Mouse (Mus musculus) MEL (cell line): ENCODE measurements around the gene Kcnj15. TPM values are rescaled to one million over a fixed set of nuclear protein-coding genes. Genes with fewer than 3 reads are reported as not detected.

Source experiments
- DNase-seq: peaks from one replicate; pipeline ENCODE4 v3.0.0; 2011; ENCODE audit warnings: low read depth, low spot score
- H3K27ac ChIP-seq: 2 replicates; pipeline ENCODE4 v1.5.1; 2012; ENCODE audit warnings: low read depth, mild to moderate bottlenecking, control low read depth, low read length, moderate library complexity; ENCODE audit not compliant: control insufficient read depth
- H3K27me3 ChIP-seq, 2 experiments: fragments of 150-350 bp in 1 of 2; sonication (generic) in 1 of 2; 2 replicates each; pipeline ENCODE4 v1.6.1; 2012; ENCODE audit warnings: low read length in 2 of 2, mild to moderate bottlenecking in 2 of 2, improper control_type of control experiment in 1 of 2, moderate library complexity in 1 of 2; ENCODE audit not compliant: insufficient read depth in 2 of 2, control insufficient read depth in 1 of 2
- H3K36me3 ChIP-seq, 2 experiments: 2 replicates each; pipeline ENCODE4 v1.6.1; 2012 to 2014; ENCODE audit warnings: low read length in 2 of 2, improper control_type of control experiment in 1 of 2, inconsistent platforms in 1 of 2, mild to moderate bottlenecking in 1 of 2; ENCODE audit not compliant: insufficient read depth in 2 of 2, control insufficient read depth in 1 of 2
- H3K4me1 ChIP-seq, 2 experiments: fragments of 150-350 bp in 1 of 2; sonication (generic) in 1 of 2; 2 replicates each; pipeline ENCODE4 v1.6.1; 2012; ENCODE audit warnings: low read length in 2 of 2, improper control_type of control experiment in 1 of 2, mild to moderate bottlenecking in 1 of 2; ENCODE audit not compliant: insufficient read depth in 2 of 2, control insufficient read depth in 1 of 2
- H3K4me3 ChIP-seq, 2 experiments: fragments of 150-350 bp in 1 of 2; sonication (generic) in 1 of 2; 2 replicates each; pipeline ENCODE4 v1.5.1; 2012; ENCODE audit warnings: low read depth in 2 of 2, low read length in 2 of 2, mild to moderate bottlenecking in 2 of 2, moderate library complexity in 2 of 2, control low read depth in 1 of 2, improper control_type of control experiment in 1 of 2; ENCODE audit not compliant: control insufficient read depth in 1 of 2, insufficient read depth in 1 of 2
- H3K79me2 ChIP-seq: 2 replicates; pipeline ENCODE4 v1.6.1; 2012; ENCODE audit warnings: mild to moderate bottlenecking, low read length, moderate library complexity; ENCODE audit not compliant: control insufficient read depth, poor library complexity, insufficient read depth
- H3K9ac ChIP-seq: 2 replicates; pipeline ENCODE4 v1.6.1; 2012; ENCODE audit warnings: low read depth, mild to moderate bottlenecking, control low read depth, low read length, moderate library complexity; ENCODE audit not compliant: control insufficient read depth, poor library complexity, severe bottlenecking
- H3K9me3 ChIP-seq: fragments of 150-350 bp; sonication (generic); replicated peaks from 2 replicates; pipeline ENCODE4 v1.6.1; 2012; ENCODE audit warnings: mild to moderate bottlenecking, low read length, improper control_type of control experiment, moderate library complexity; ENCODE audit not compliant: insufficient read depth
- ETS1 ChIP-seq: IDR thresholded peaks from 2 replicates; pipeline ENCODE4 v1.6.1; 2012; ENCODE audit warnings: low read depth, mild to moderate bottlenecking, inconsistent platforms, low read length, improper control_type of control experiment, moderate library complexity
- GABPA ChIP-seq: IDR thresholded peaks from 2 replicates; pipeline ENCODE4 v1.6.1; 2012; ENCODE audit warnings: low read depth, mild to moderate bottlenecking, inconsistent platforms, low read length, improper control_type of control experiment, moderate library complexity
- GATA1 ChIP-seq: IDR thresholded peaks from 2 replicates; pipeline ENCODE4 v1.6.1; 2011; ENCODE audit warnings: low read depth, low read length, improper control_type of control experiment
- HCFC1 ChIP-seq: IDR thresholded peaks from 2 replicates; pipeline ENCODE4 v1.6.1; 2012; ENCODE audit warnings: low read depth, mild to moderate bottlenecking, inconsistent platforms, low read length, improper control_type of control experiment, moderate library complexity
- JUND ChIP-seq: IDR thresholded peaks from 2 replicates; pipeline ENCODE4 v1.6.1; 2011; ENCODE audit warnings: low read depth, mild to moderate bottlenecking, improper control_type of control experiment, low read length
- MAZ ChIP-seq: IDR thresholded peaks from 2 replicates; pipeline ENCODE4 v1.6.1; 2012; ENCODE audit warnings: low read depth, mild to moderate bottlenecking, inconsistent platforms, low read length, improper control_type of control experiment
- MXI1 ChIP-seq: IDR thresholded peaks from 2 replicates; pipeline ENCODE4 v1.6.1; 2011; ENCODE audit warnings: mild to moderate bottlenecking, low read depth, low read length, improper control_type of control experiment
- MYB ChIP-seq: IDR thresholded peaks from 2 replicates; pipeline ENCODE4 v1.6.1; 2011; ENCODE audit warnings: mild to moderate bottlenecking, low read depth, low read length, improper control_type of control experiment
- NRF1 ChIP-seq: IDR thresholded peaks from 2 replicates; pipeline ENCODE4 v1.6.1; 2014; ENCODE audit warnings: low read depth, mild to moderate bottlenecking, inconsistent platforms, low read length, improper control_type of control experiment, moderate library complexity; ENCODE audit not compliant: poor library complexity, insufficient read depth, severe bottlenecking
- POLR2AphosphoS2 ChIP-seq: IDR thresholded peaks from 2 replicates; pipeline ENCODE4 v1.6.1; 2011; ENCODE audit warnings: low read length, improper control_type of control experiment
- POLR2AphosphoS5 ChIP-seq: IDR thresholded peaks from 2 replicates; pipeline ENCODE4 v1.6.1; 2012; ENCODE audit warnings: low read depth, borderline replicate concordance, mild to moderate bottlenecking, inconsistent platforms, low read length, moderate library complexity, mixed read lengths
- RCOR1 ChIP-seq: IDR thresholded peaks from 2 replicates; pipeline ENCODE4 v1.6.1; 2012; ENCODE audit warnings: low read depth, mild to moderate bottlenecking, inconsistent platforms, low read length, improper control_type of control experiment
- SMC3 ChIP-seq: IDR thresholded peaks from 2 replicates; pipeline ENCODE4 v1.6.1; 2011; ENCODE audit warnings: low read depth, low read length, improper control_type of control experiment
- TBP ChIP-seq: IDR thresholded peaks from 2 replicates; pipeline ENCODE4 v1.8.0; 2011; ENCODE audit warnings: low read depth, low read length, improper control_type of control experiment
- TCF12 ChIP-seq: IDR thresholded peaks from 2 replicates; pipeline ENCODE4 v1.6.1; 2014; ENCODE audit warnings: low read depth, mild to moderate bottlenecking, inconsistent platforms, low read length, improper control_type of control experiment, moderate library complexity
- UBTF ChIP-seq: IDR thresholded peaks from 2 replicates; pipeline ENCODE4 v1.6.1; 2012; ENCODE audit warnings: low read depth, mild to moderate bottlenecking, inconsistent platforms, low read length, improper control_type of control experiment, moderate library complexity, borderline replicate concordance; ENCODE audit not compliant: insufficient read depth
- USF1 ChIP-seq: IDR thresholded peaks from 2 replicates; pipeline ENCODE4 v1.6.1; 2014; ENCODE audit warnings: low read depth, mild to moderate bottlenecking, inconsistent platforms, low read length, improper control_type of control experiment, moderate library complexity
- USF2 ChIP-seq, 2 experiments: IDR thresholded peaks; 2 replicates each; pipeline ENCODE4 v1.6.1; 2011 to 2012; ENCODE audit warnings: improper control_type of control experiment in 2 of 2, low read length in 2 of 2, borderline replicate concordance in 1 of 2, inconsistent platforms in 1 of 2, low read depth in 1 of 2, mild to moderate bottlenecking in 1 of 2; ENCODE audit not compliant: insufficient read depth in 1 of 2
- ZC3H11A ChIP-seq: IDR thresholded peaks from 2 replicates; pipeline ENCODE4 v1.6.1; 2012; ENCODE audit warnings: low read depth, mild to moderate bottlenecking, inconsistent platforms, low read length, improper control_type of control experiment
- ZKSCAN1 ChIP-seq: IDR thresholded peaks from 2 replicates; pipeline ENCODE4 v1.6.1; 2012; ENCODE audit warnings: low read depth, mild to moderate bottlenecking, inconsistent platforms, low read length, improper control_type of control experiment, moderate library complexity
- polyA plus RNA-seq, 2 experiments: library from polyadenylated mRNA; stranded (reverse) in 1 of 2; unstranded in 1 of 2; fragments of >175 nt in 1 of 2; fragments of >200 nt in 1 of 2; gene quantifications; 2 replicates each; pipeline versions ENCODE4 v1.2.1 to v1.2.4; 2012; ENCODE audit warnings: low replicate concordance in 2 of 2, low read depth in 1 of 2; ENCODE audit not compliant: insufficient read length in 2 of 2, insufficient read depth in 1 of 2, missing spikeins in 1 of 2
- total RNA-seq: library from RNA; depleted of rRNA; stranded (reverse); fragments of 300-350 nt; gene quantifications from 2 replicates; pipeline ENCODE4 v1.2.3, GENCODE M21; 2012

Gene Kcnj15
- total and polyA plus RNA-seq, 3 experiments = not detected

DNA sequence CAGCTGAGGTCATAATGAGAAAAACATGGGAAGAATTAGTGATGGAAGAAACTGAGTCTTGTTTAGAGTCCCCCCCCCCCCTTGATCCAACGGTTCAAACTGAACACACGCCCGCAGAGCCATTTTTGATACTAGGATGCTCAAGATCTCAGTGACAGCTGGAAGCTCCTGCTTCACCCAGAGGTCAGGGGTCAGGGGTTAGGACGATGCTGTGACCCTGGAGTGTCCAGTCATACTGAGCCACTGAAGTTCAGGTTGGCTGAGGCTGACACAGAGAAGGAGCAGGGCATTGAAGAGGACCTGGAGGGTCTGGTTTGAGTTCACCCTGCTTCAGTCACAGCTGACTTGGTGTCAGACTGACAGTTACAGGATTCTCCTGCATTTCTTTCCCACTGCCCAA lies 4.4 kb downstream of the Kcnj15 start:
- H3K4me3 ChIP-seq = no peak overlapping the region
- no peak overlapping the region for H3K9ac ChIP-seq
- no peaks in the 10 kb centered on the region for H3K9me3 ChIP-seq

DNA sequence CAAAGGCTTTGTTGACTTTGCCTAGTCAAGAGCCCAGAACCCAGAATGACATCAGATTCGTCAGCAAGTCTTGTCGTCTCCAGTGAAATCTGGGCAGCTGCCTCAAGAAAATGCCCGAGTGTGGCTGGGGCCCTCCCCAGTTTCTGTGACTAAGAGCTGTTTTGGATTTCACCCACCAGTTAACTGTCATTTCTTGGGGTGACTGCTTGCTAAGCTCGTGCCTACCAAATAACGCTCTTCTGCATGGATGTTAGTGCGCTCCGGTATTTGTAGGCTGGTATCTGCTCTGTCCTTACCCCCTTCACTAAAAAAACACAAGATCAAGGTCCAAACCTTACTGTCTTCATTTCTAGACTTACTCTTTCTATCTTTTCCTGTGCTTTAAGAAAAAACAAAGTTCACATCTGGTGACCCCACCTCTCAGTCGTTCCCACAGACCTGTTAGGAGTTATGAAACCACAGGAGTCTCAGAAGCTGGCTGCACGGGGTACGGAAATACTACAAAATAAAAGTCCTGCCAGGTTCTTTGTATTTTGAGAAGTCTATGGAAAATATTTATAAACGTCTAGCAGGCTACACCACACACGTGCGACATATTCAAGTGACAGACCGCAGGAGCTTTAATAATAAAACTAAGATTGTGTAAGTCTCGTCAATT lies 5.5 kb downstream of the Kcnj15 start:
- Histone ChIP-seq H3K4me3 (no peak overlapping the region), H3K36me3 (no peaks in the 10 kb centered on the region), H3K4me1 (no peaks in the 10 kb centered on the region), H3K9ac (no peak overlapping the region), H3K79me2 (no peaks in the 10 kb centered on the region), H3K27ac (no peak overlapping the region), H3K9me3 (no peaks in the 10 kb centered on the region), H3K27me3 (no peaks in the 10 kb centered on the region; a peak in 1 of 4 replicates)
- no peak for TF ChIP-seq ZC3H11A
- TF ChIP-seq ETS1 = no peak
- TF ChIP-seq JUND = no peak
- TF ChIP-seq POLR2AphosphoS5 = no peak
- TF ChIP-seq ZKSCAN1 = no peak
- TF ChIP-seq TCF12 = no peak
- no peak for TF ChIP-seq MYB
- TF ChIP-seq RCOR1 = no peak
- no peak for DNase-seq

More for the DNA sequence above, 4.4 kb downstream of the Kcnj15 start:
- DNase-seq = no peak
- Histone ChIP-seq H3K4me1 (no peaks in the 10 kb centered on the region), H3K79me2 (no peaks in the 10 kb centered on the region), H3K27ac (no peak overlapping the region), H3K36me3 (no peaks in the 10 kb centered on the region), H3K27me3 (no peaks in the 10 kb centered on the region)
- TF ChIP-seq MYB (no peak), HCFC1 (no peak), USF2 (IDR thresholded peaks at IDR 0.05; ENCODE audit: borderline replicate concordance in 1 of 2, insufficient read depth in 1 of 2, low read depth in 1 of 2, low read length in 2 of 2) (no peak), GATA1 (no peak), UBTF (no peak), TBP (no peak), POLR2AphosphoS2 (no peak), ZKSCAN1 (no peak), MXI1 (no peak), RCOR1 (no peak), NRF1 (no peak), USF1 (no peak), MAZ (no peak), GABPA (no peak), SMC3 (no peak)
